Mouse (Mus musculus): ENCODE results near the gene Gm21973.
A peak's percentile ranks its signal among the peaks of the same experiment; 100 is the strongest.

Gene Gm21973

GRCm38 (mm10) chr15:10325080-10325479, at the start of gene Gm21973:
Gene Gm21973, plus strand, starts transcription at chr15:10325380.
- DNase-seq (ENCODE audit: low read depth, low spot score): no peak

- no peak for DNase-seq (ENCODE audit: low read depth, low spot score)
Measured at GRCm38 (mm10) chr15:10276386-10276785, 48.8 kb upstream of the Gm21973 start.

GRCm38 (mm10) chr15:10277461-10277860, 47.7 kb upstream of the Gm21973 start:
- DNase-seq (ENCODE audit: low read depth, low spot score): no peak

GRCm38 (mm10) chr15:10281546-10281945, 43.6 kb upstream of the Gm21973 start:
- no peak for DNase-seq (ENCODE audit: low read depth, low spot score)

- no peak for DNase-seq (ENCODE audit: low read depth, low spot score)
Measured at GRCm38 (mm10) chr15:10283661-10284060, 41.5 kb upstream of the Gm21973 start.

GRCm38 (mm10) chr15:10296570-10296969, 28.6 kb upstream of the Gm21973 start:
- DNase-seq (ENCODE audit: low read depth, low spot score): no peak

GRCm38 (mm10) chr15:10298058-10298457, 27.1 kb upstream of the Gm21973 start:
- DNase-seq (ENCODE audit: low read depth, low spot score): no peak

- DNase-seq (ENCODE audit: low read depth, low spot score): no peak
Measured at GRCm38 (mm10) chr15:10299467-10299866, 25.7 kb upstream of the Gm21973 start.

GRCm38 (mm10) chr15:10306461-10306860, 18.7 kb upstream of the Gm21973 start:
- DNase-seq (ENCODE audit: low read depth, low spot score): peak; percentile 26

GRCm38 (mm10) chr15:10311826-10312225, 13.4 kb upstream of the Gm21973 start:
- no peak for DNase-seq (ENCODE audit: low read depth, low spot score)

GRCm38 (mm10) chr15:10313522-10314455, 11.4 kb upstream of the Gm21973 start:
- DNase-seq (ENCODE audit: low read depth, low spot score): peak; percentile 45

- DNase-seq (ENCODE audit: low read depth, low spot score): no peak
Measured at GRCm38 (mm10) chr15:10330626-10331025, 5.4 kb downstream of the Gm21973 start.

- no peak for DNase-seq (ENCODE audit: low read depth, low spot score)
Measured at GRCm38 (mm10) chr15:10332566-10332965, 7.4 kb downstream of the Gm21973 start.

GRCm38 (mm10) chr15:10338606-10339005, 13.4 kb downstream of the Gm21973 start:
- no peak for DNase-seq (ENCODE audit: low read depth, low spot score)

GRCm38 (mm10) chr15:10347044-10347443, 21.9 kb downstream of the Gm21973 start:
- DNase-seq (ENCODE audit: low read depth, low spot score): no peak

- no peak for DNase-seq (ENCODE audit: low read depth, low spot score)
Measured at GRCm38 (mm10) chr15:10358039-10358948, 33.1 kb downstream of the Gm21973 start, which contains the start of gene Agxt2. Gene Agxt2, plus strand, starts transcription at chr15:10358532.

- DNase-seq (ENCODE audit: low read depth, low spot score): no peak
Measured at GRCm38 (mm10) chr15:10366331-10366730, 41.2 kb downstream of the Gm21973 start.

GRCm38 (mm10) chr15:10375404-10375803, 50.2 kb downstream of the Gm21973 start:
- DNase-seq (ENCODE audit: low read depth, low spot score): no peak

- peak; percentile 26 for DNase-seq (ENCODE audit: low read depth, low spot score)
Measured at GRCm38 (mm10) chr15:10378338-10378959, 53.3 kb downstream of the Gm21973 start.

- no peak for DNase-seq (ENCODE audit: low read depth, low spot score)
Measured at GRCm38 (mm10) chr15:10379757-10380458, 54.7 kb downstream of the Gm21973 start.

- no peak for DNase-seq (ENCODE audit: low read depth, low spot score)
Measured at GRCm38 (mm10) chr15:10387263-10387662, 62.1 kb downstream of the Gm21973 start.

All from telencephalon, adult 2 months (tissue).